Mouse (Mus musculus) urinary bladder, postnatal 36 days (tissue): Measurements from ENCODE around the gene Ube2c.

Experiments
- DNase-seq, 2 experiments: peaks; one replicate each; pipeline ENCODE4 v3.0.0; 2022; ENCODE audit warnings: low spot score in 2 of 2, mixed read lengths in 1 of 2

The Ube2c gene

GRCm38 (mm10) chr2:164761971-164762370 is 7.7 kb upstream of the Ube2c start:
- DNase-seq, result no peak

GRCm38 (mm10) chr2:164762593-164762992 is 7.1 kb upstream of the Ube2c start:
- DNase-seq, result no peak

GRCm38 (mm10) chr2:164765841-164766240 is 3.9 kb upstream of the Ube2c start:
- no peak for DNase-seq

GRCm38 (mm10) chr2:164767812-164768540 is 1.7 kb upstream of the Ube2c start:
- DNase-seq, result no peak

GRCm38 (mm10) chr2:164770279-164770678 is 581 bp downstream of the Ube2c start:
- DNase-seq, result no peak

GRCm38 (mm10) chr2:164771123-164771522 is 1.4 kb downstream of the Ube2c start:
- no peak for DNase-seq

GRCm38 (mm10) chr2:164773229-164773988 is 3.7 kb downstream of the Ube2c start:
- no peak for DNase-seq

- no peak for DNase-seq
Measured at GRCm38 (mm10) chr2:164773989-164774364, 4.3 kb downstream of the Ube2c start.

GRCm38 (mm10) chr2:164776130-164776529 is 6.4 kb downstream of the Ube2c start:
- DNase-seq, result no peak

GRCm38 (mm10) chr2:164776801-164777200 is 7.1 kb downstream of the Ube2c start:
- no peak for DNase-seq

GRCm38 (mm10) chr2:164777246-164778014 is 7.7 kb downstream of the Ube2c start:
- DNase-seq, result no peak

GRCm38 (mm10) chr2:164778015-164778287 is 8.3 kb downstream of the Ube2c start:
- no peak for DNase-seq

GRCm38 (mm10) chr2:164778809-164779208 is 9.1 kb downstream of the Ube2c start:
- no peak for DNase-seq

- no peak for DNase-seq
Measured at GRCm38 (mm10) chr2:164779481-164780086, 9.9 kb downstream of the Ube2c start, which contains the start of gene Tnnc2. Gene Tnnc2 (minus strand): TSS chr2:164779967.

- DNase-seq, result no peak
Measured at GRCm38 (mm10) chr2:164781876-164782275, 12.2 kb downstream of the Ube2c start.

GRCm38 (mm10) chr2:164783926-164784581 is 14.4 kb downstream of the Ube2c start:
- DNase-seq, result no peak

- no peak for DNase-seq
Measured at GRCm38 (mm10) chr2:164784869-164785420, 15.2 kb downstream of the Ube2c start.

- peak; percentile 83 to 93 for DNase-seq
Measured at GRCm38 (mm10) chr2:164785481-164786387, 16.0 kb downstream of the Ube2c start, which contains the start of gene Snx21. Gene Snx21 (plus strand): TSS chr2:164785823.

- no peak for DNase-seq
Measured at GRCm38 (mm10) chr2:164786388-164786885, 16.7 kb downstream of the Ube2c start.

- no peak for DNase-seq
Measured at GRCm38 (mm10) chr2:164787032-164787431, 17.3 kb downstream of the Ube2c start.
